In the genomic region with DNA sequence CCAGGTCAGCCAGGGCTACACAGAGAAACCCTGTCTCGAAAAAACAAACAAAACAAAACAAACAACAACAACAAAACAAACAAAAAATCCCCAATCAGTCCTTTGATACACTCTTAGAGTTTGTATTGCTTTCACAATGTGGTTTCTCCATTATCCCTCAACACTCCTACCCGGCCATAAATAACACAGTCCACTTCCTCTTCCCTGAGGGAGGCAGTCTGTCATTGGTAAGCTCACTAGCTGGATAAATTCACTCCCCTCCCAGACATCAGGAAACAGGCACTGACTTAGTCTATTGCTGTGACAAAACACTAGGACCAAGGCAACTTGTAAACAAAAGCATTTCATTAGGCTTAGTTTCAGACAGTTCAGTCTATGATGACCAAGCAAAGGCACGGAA, we compare ENCODE assay signal across 32 mouse cellular contexts. TPM values are rescaled to one million over a fixed set of nuclear protein-coding genes. Genes with fewer than 3 reads are reported as not detected.
DNase-seq lines count a peak whose midpoint lies in the region; ATAC-seq and TF ChIP-seq lines count a peak whose summit lies in the region.
"Had no signal": no experiment of that assay in that cellular context is flagged by ENCODE, and none has a peak within 500 bp of the region (broad histone marks: within the 10 kb centered on the region; RNA-seq: fewer than 3 reads in every experiment).

No protein-coding gene starts in this region.

- TF ChIP-seq CTCF in lung, embryonic 14.5 days (IDR thresholded peaks at IDR 0.05; ENCODE audit: low read depth): no peak

- intact Hi-C loops in heart, postnatal 36 days (cut with DNase I): no loop called here

- H3K9me3 ChIP-seq in lung, embryonic 14.5 days (ENCODE audit: low read depth, low read length): no peaks in the 10 kb centered on the region
- H3K9me3 ChIP-seq in forebrain, embryonic 11.5 days (ENCODE audit: control insufficient read depth, low read length): no peaks in the 10 kb centered on the region
- H3K9me3 ChIP-seq: forebrain, embryonic 13.5 days; G1E; hindbrain, embryonic 12.5 days; intestine, embryonic 15.5 days; limb, embryonic 13.5 days; liver, embryonic 12.5 days; neural tube, embryonic 15.5 days; stomach, embryonic 15.5 days had no signal

- no peaks in the 10 kb centered on the region for H3K36me3 ChIP-seq in lung, embryonic 14.5 days (ENCODE audit: insufficient read depth)
- H3K36me3 ChIP-seq in forebrain, embryonic 11.5 days (ENCODE audit: control insufficient read depth, insufficient read depth, low read length): no peaks in the 10 kb centered on the region
- H3K36me3 ChIP-seq: G1E; hindbrain, embryonic 12.5 days; intestine, embryonic 15.5 days; limb, embryonic 13.5 days; liver, embryonic 12.5 days; neural tube, embryonic 15.5 days; stomach, embryonic 15.5 days had no signal

- no peak overlapping the region for H3K4me2 ChIP-seq in lung, embryonic 14.5 days
- no peak overlapping the region for H3K4me2 ChIP-seq in forebrain, embryonic 11.5 days (ENCODE audit: low read depth, low read length, severe bottlenecking)
- H3K4me2 ChIP-seq: forebrain, embryonic 13.5 days; hindbrain, embryonic 12.5 days; intestine, embryonic 15.5 days; limb, embryonic 13.5 days; liver, embryonic 12.5 days; neural tube, embryonic 15.5 days; stomach, embryonic 15.5 days had no signal

- H3K9ac ChIP-seq in lung, embryonic 14.5 days: no peak overlapping the region
- no peak overlapping the region for H3K9ac ChIP-seq in forebrain, embryonic 11.5 days (ENCODE audit: low read length)
- H3K9ac ChIP-seq: forebrain, embryonic 13.5 days; hindbrain, embryonic 12.5 days; intestine, embryonic 15.5 days; limb, embryonic 13.5 days; liver, embryonic 12.5 days; liver, postnatal 0 days; neural tube, embryonic 15.5 days; stomach, embryonic 15.5 days had no signal

- no peak overlapping the region for H3K4me3 ChIP-seq in lung, embryonic 14.5 days (ENCODE audit: low read depth, low read length)
- no peak overlapping the region for H3K4me3 ChIP-seq in forebrain, embryonic 11.5 days (ENCODE audit: low read depth, low read length)
- H3K4me3 ChIP-seq: erythroblast, embryonic 14.5 days; forebrain, embryonic 13.5 days; hindbrain, embryonic 12.5 days; intestine, embryonic 15.5 days; left cerebral cortex, adult 2 months; limb, embryonic 13.5 days; liver, embryonic 12.5 days; neural tube, embryonic 15.5 days; stomach, embryonic 15.5 days had no signal

- H3K27me3 ChIP-seq in lung, embryonic 14.5 days (ENCODE audit: insufficient read depth, low read length): no peaks in the 10 kb centered on the region
- H3K27me3 ChIP-seq in forebrain, embryonic 11.5 days (ENCODE audit: control insufficient read depth, insufficient read depth, low read length): no peaks in the 10 kb centered on the region
- H3K27me3 ChIP-seq: forebrain, embryonic 13.5 days; hindbrain, embryonic 12.5 days; intestine, embryonic 15.5 days; limb, embryonic 13.5 days; neural tube, embryonic 15.5 days; stomach, embryonic 15.5 days had no signal

- 67% methylated on average over 3 of the region's 3 CpGs for WGBS in lung, embryonic 14.5 days
- 79% methylated on average over 3 of the region's 3 CpGs for WGBS in forebrain, embryonic 11.5 days

- DNase-seq in heart, adult 11 months: peak; percentile 93
- no peak for DNase-seq in heart, postnatal 36 days
- peak; percentile 23 for DNase-seq in lung, embryonic 14.5 days
- DNase-seq in lung, postnatal 36 days: no peak
- DNase-seq in forebrain, embryonic 11.5 days (ENCODE audit: low spot score): no peak
- DNase-seq in gastrocnemius, postnatal 4 days (ENCODE audit: low spot score in 2 of 2): no peak
- DNase-seq: adrenal gland, postnatal 14 days; cerebellum, adult 18-20 months; cerebellum, postnatal 10 days; heart, postnatal 14 days; kidney, adult 9 months; kidney, postnatal 25 days; liver, postnatal 0 days; lung, postnatal 10 days; midbrain, embryonic 14.5 days; retina, postnatal 1 day; right cerebral cortex, postnatal 25 days; thymus, postnatal 14 days had no signal

- no peak for ATAC-seq in lung, embryonic 14.5 days (ENCODE audit: insufficient read depth)
- ATAC-seq in hematopoietic stem cell, adult 5-6 weeks (replicated peaks in 1 of 2; ENCODE audit: insufficient read depth in 1 of 2, low FRiP score in 2 of 2, low TSS enrichment in 1 of 2, low read depth in 1 of 2, poor library complexity in 2 of 2, severe bottlenecking in 2 of 2): peak; percentile 58 to 75
- ATAC-seq in monocyte, adult 5-6 weeks (replicated peaks; ENCODE audit: insufficient number of reproducible peaks, low FRiP score, low TSS enrichment, poor library complexity, severe bottlenecking): peak; percentile 76
- no peak for ATAC-seq in forebrain, embryonic 11.5 days (replicated peaks; ENCODE audit: low FRiP score)
- ATAC-seq: forebrain, embryonic 13.5 days; hindbrain, postnatal 0 days; intestine, embryonic 15.5 days; liver, embryonic 12.5 days; liver, postnatal 0 days; Patski had no signal

- H3K4me1 ChIP-seq in lung, embryonic 14.5 days (ENCODE audit: insufficient read depth): peaks cover 10% of the 10 kb centered on the region; the same call in 1 of the 2 replicates
- peaks cover 3% of the 10 kb centered on the region for H3K4me1 ChIP-seq in forebrain, embryonic 11.5 days (replicated peaks; ENCODE audit: control insufficient read depth, insufficient read depth, low read length)

- no peak overlapping the region for H3K27ac ChIP-seq in lung, embryonic 14.5 days (ENCODE audit: low read depth)
- no peak overlapping the region for H3K27ac ChIP-seq in forebrain, embryonic 11.5 days (ENCODE audit: low read depth, low read length)
- H3K27ac ChIP-seq: forebrain, embryonic 13.5 days; hindbrain, embryonic 12.5 days; hindbrain, postnatal 0 days; intestine, embryonic 15.5 days; left cerebral cortex, adult 2 months; limb, embryonic 13.5 days; liver, embryonic 12.5 days; neural tube, embryonic 15.5 days; stomach, embryonic 15.5 days had no signal

RNA-seq across cellular contexts. Expression of a gene that starts 5.0 kb away (rescaled TPM):
- total RNA-seq in heart, postnatal 36 days (2021): 1 to 10 TPM; 8.1 to 9.9 TPM
- polyA plus RNA-seq in lung, embryonic 14.5 days (2014; fragmentation: Nextera tagmentation; extraction: Ambion mirVana): 51.0 and 55.0 TPM in 2 replicates
- 1.6 and 2.6 TPM in 2 replicates for total RNA-seq in hematopoietic stem cell, adult 5-6 weeks (2017)
- 0.29 to 7.2 TPM (median 0.53 TPM) in 3 replicates for total RNA-seq in monocyte, adult 5-6 weeks (2017)
- 34.7 and 35.8 TPM in 2 replicates for polyA plus RNA-seq in forebrain, embryonic 11.5 days (2014; fragmentation: Nextera tagmentation; extraction: Ambion mirVana)
- 10 to 100 TPM; 37.8 to 40.3 TPM for total RNA-seq in gastrocnemius, postnatal 4 days (2021)
- polyA plus RNA-seq: erythroblast, embryonic 14.5 days had no signal

RNA-seq across cellular contexts. Expression of a gene that starts 21.8 kb away (rescaled TPM):
- total RNA-seq in heart, postnatal 36 days (2021): 100 to 1,000 TPM; 130 to 145 TPM
- 124 and 140 TPM in 2 replicates for polyA plus RNA-seq in lung, embryonic 14.5 days (2014; fragmentation: Nextera tagmentation; extraction: Ambion mirVana)
- 45.5 and 64.8 TPM in 2 replicates for total RNA-seq in hematopoietic stem cell, adult 5-6 weeks (2017)
- total RNA-seq in monocyte, adult 5-6 weeks (2017): 321 to 443 TPM (median 357 TPM) in 3 replicates
- 58.7 and 60.3 TPM in 2 replicates for polyA plus RNA-seq in forebrain, embryonic 11.5 days (2014; fragmentation: Nextera tagmentation; extraction: Ambion mirVana)
- total RNA-seq in gastrocnemius, postnatal 4 days (2021): 100 to 1,000 TPM; 103 to 128 TPM

Comparison
In these comparisons a context has a peak if more than half of its experiments do, and no peak if none do; other contexts are left out.
1. DNase-seq: peak in heart, adult 11 months (single experiment) and lung, embryonic 14.5 days (single experiment); none in heart, postnatal 36 days (0 of 2), lung, postnatal 36 days (single experiment), forebrain, embryonic 11.5 days (single experiment) and gastrocnemius, postnatal 4 days (0 of 2).
2. ATAC-seq: peak in hematopoietic stem cell, adult 5-6 weeks (2 of 2) and monocyte, adult 5-6 weeks (single experiment); none in lung, embryonic 14.5 days (single experiment) and forebrain, embryonic 11.5 days (single experiment).